Mouse (Mus musculus) embryonic facial prominence, embryonic 13.5 days (tissue): ENCODE measurements at regions not wholly inside any gene's neighbourhood (a gene's known extent, or its start where the extent isn't known, plus 50 kb on each side); places are given as distances from the start of the nearest gene placed in this dataset.

Source experiments
- ATAC-seq: fragments of 200-750 bp; cut with Nextera tagmentation; 2 replicates; pipeline ENCODE4 v1.8.0; 2017; ENCODE audit warnings: low read depth; ENCODE audit not compliant: insufficient number of reproducible peaks, insufficient read depth, low FRiP score, low TSS enrichment
- H3K27ac ChIP-seq: fragments of 300-500 bp; sonication (generic); 2 replicates; pipeline ENCODE4 v1.5.1; 2015; ENCODE audit warnings: moderate library complexity, mild to moderate bottlenecking, inconsistent platforms
- H3K27me3 ChIP-seq: fragments of 300-500 bp; sonication (generic); 2 replicates; pipeline ENCODE4 v1.6.1; 2015; ENCODE audit warnings: mild to moderate bottlenecking, inconsistent platforms
- H3K36me3 ChIP-seq: fragments of 300-500 bp; sonication (generic); 2 replicates; pipeline ENCODE4 v1.6.1; 2015; ENCODE audit warnings: mild to moderate bottlenecking, inconsistent platforms
- H3K4me1 ChIP-seq: fragments of 300-500 bp; sonication (generic); 2 replicates; pipeline ENCODE4 v1.6.1; 2015; ENCODE audit warnings: inconsistent platforms
- H3K4me2 ChIP-seq: fragments of 300-500 bp; sonication (generic); 2 replicates; pipeline ENCODE4 v1.6.1; 2015; ENCODE audit warnings: moderate library complexity, mild to moderate bottlenecking, inconsistent platforms
- H3K4me3 ChIP-seq: fragments of 300-500 bp; sonication (generic); 2 replicates; pipeline ENCODE4 v1.5.1; 2015; ENCODE audit warnings: mild to moderate bottlenecking, inconsistent platforms
- H3K9ac ChIP-seq: fragments of 300-500 bp; sonication (generic); 2 replicates; pipeline ENCODE4 v1.6.1; 2015; ENCODE audit warnings: mild to moderate bottlenecking, inconsistent platforms
- H3K9me3 ChIP-seq: fragments of 300-500 bp; sonication (generic); 2 replicates; pipeline ENCODE4 v1.6.1; 2016; ENCODE audit warnings: inconsistent platforms
- whole genome bisulfite sequencing: fragments of 180-500 bp; shearing (Covaris S2); methylation state at CpG from one replicate; pipeline ENCODE4 v1.1.7; 2015; ENCODE audit warnings: mixed read lengths; 5-methylcytosine and 5-hydroxymethylcytosine counted together

DNA sequence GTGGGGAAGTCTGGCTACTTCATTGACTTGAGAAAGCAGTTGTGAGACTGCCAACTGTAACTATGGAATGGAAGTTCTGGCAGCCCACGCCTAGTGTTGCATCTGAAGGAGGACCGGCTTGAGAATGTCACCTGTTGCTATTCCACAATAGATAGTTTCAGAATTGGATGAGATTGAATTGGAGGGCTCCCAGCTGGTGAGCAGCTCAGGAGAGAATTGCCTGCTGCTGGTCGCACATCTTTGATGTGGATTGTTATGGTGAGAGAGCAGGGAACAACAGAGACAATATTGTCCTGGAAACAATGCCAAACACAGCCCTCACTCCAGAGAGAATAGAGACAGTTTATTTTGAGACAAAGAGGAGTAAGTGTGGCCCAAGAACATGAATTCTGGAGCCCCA lies 585.9 kb downstream of the Plekhb2 start:
- no peaks in the 10 kb centered on the region for H3K4me1 ChIP-seq
- no peak overlapping the region for H3K4me2 ChIP-seq
- 0 out of 2 replicates have a peak, but pooled peaks cover 6% of the 10 kb centered on the region for H3K9me3 ChIP-seq
- no peak for ATAC-seq
- WGBS = 85% methylated on average over 3 of the region's 3 CpGs
- H3K27ac ChIP-seq = no peak overlapping the region
- H3K4me3 ChIP-seq = no peak overlapping the region
- no peaks in the 10 kb centered on the region for H3K36me3 ChIP-seq
- H3K9ac ChIP-seq = no peak overlapping the region
- no peaks in the 10 kb centered on the region for H3K27me3 ChIP-seq

DNA sequence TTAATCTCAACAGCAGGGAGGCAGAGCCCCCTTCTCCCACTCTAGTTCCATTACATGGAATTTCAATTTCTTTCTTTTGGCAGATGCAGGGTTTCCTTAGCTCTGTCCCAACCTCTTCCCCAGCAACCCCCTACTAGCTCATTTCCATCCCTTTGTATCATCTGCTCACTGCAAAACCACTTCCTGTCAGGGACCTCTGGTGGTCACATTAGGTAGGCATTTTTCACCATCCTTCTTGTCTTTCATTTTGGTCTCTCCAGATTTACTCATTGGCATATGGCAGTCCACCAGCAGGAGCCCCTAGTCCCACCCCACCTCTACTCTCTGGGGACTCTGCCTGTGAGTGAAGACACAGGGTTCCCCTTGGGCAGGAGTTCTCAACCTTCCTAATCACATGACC lies 597.6 kb downstream of the Plekhb2 start:
- Histone ChIP-seq H3K9ac (no peak overlapping the region), H3K9me3 (no peaks in the 10 kb centered on the region), H3K4me3 (no peak overlapping the region), H3K27me3 (no peaks in the 10 kb centered on the region), H3K27ac (no peak overlapping the region), H3K4me1 (no peaks in the 10 kb centered on the region), H3K4me2 (no peak overlapping the region), H3K36me3 (no peaks in the 10 kb centered on the region)
- ATAC-seq = no peak

GRCm38 (mm10) chr1:35452441-35453107 lies 602.8 kb downstream of the Plekhb2 start:
- H3K27ac ChIP-seq = no peak overlapping the region
- no peak for ATAC-seq
- no peak overlapping the region for H3K9ac ChIP-seq
- H3K36me3 ChIP-seq = no peaks in the 10 kb centered on the region
- WGBS = 82% methylated on average over 19 of the region's 19 CpGs
- H3K4me3 ChIP-seq = no peak overlapping the region
- no peaks in the 10 kb centered on the region for H3K27me3 ChIP-seq
- H3K4me1 ChIP-seq = no peaks in the 10 kb centered on the region
- no peaks in the 10 kb centered on the region for H3K9me3 ChIP-seq
- no peak overlapping the region for H3K4me2 ChIP-seq

- no peak for ATAC-seq
- 85% methylated on average over 9 of the region's 9 CpGs for WGBS
- Histone ChIP-seq H3K4me3 (no peak overlapping the region), H3K27ac (no peak overlapping the region), H3K9me3 (no peaks in the 10 kb centered on the region), H3K4me1 (no peaks in the 10 kb centered on the region), H3K4me2 (no peak overlapping the region), H3K27me3 (no peaks in the 10 kb centered on the region), H3K9ac (no peak overlapping the region), H3K36me3 (no peaks in the 10 kb centered on the region)
Observed at GRCm38 (mm10) chr1:35457591-35457990, 607.8 kb downstream of the Plekhb2 start.

- ATAC-seq = no peak
Observed at GRCm38 (mm10) chr1:35465081-35465480, 603.1 kb upstream of the Hs6st1 start.

DNA sequence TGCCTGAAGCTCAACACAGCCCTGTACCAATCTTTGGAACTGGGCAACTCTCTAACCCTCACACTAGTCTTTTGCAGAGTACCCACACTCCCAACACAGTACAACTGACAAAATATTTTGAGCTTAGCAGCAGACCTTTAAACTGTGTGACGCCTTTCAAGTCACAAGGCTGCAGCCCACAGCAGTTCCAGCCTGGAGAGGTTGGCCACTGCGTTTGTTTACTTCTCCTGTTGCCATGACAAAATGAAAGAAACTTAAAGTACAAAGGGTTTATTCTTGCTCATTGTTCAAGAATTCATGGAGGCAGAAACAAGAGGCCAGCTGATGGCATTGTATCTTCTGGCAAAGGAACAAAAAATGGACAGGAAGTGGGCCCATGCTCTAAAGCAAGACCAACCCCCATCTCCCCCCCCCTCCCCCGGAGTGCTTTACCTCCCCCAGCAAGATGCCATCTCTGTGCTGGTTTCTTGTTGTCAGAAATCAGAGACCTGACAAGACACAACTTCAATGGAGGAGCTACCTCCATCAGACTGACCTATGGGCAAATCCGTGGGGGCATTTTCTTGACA lies 598.9 kb upstream of the Hs6st1 start:
- H3K27ac ChIP-seq = no peak overlapping the region
- H3K27me3 ChIP-seq = no peaks in the 10 kb centered on the region
- H3K9me3 ChIP-seq = peaks cover 14% of the 10 kb centered on the region; the same call in 1 of the 2 replicates
- no peak overlapping the region for H3K4me2 ChIP-seq
- no peak for ATAC-seq
- 70% methylated on average over 4 of the region's 4 CpGs for WGBS
- no peak overlapping the region for H3K4me3 ChIP-seq
- no peak overlapping the region for H3K9ac ChIP-seq
- no peaks in the 10 kb centered on the region for H3K36me3 ChIP-seq
- H3K4me1 ChIP-seq = no peaks in the 10 kb centered on the region

More at GRCm38 (mm10) chr1:35465081-35465480, 603.1 kb upstream of the Hs6st1 start:
- Histone ChIP-seq H3K9me3 (no peaks in the 10 kb centered on the region), H3K4me2 (no peak overlapping the region), H3K27ac (no peak overlapping the region), H3K4me3 (no peak overlapping the region), H3K36me3 (no peaks in the 10 kb centered on the region), H3K9ac (no peak overlapping the region), H3K4me1 (no peaks in the 10 kb centered on the region), H3K27me3 (no peaks in the 10 kb centered on the region)
- 47% methylated on average over 3 of the region's 3 CpGs for WGBS

GRCm38 (mm10) chr1:35478262-35478661 lies 589.9 kb upstream of the Hs6st1 start:
- no peak overlapping the region for H3K4me2 ChIP-seq
- H3K36me3 ChIP-seq = no peaks in the 10 kb centered on the region
- no peak overlapping the region for H3K9ac ChIP-seq
- H3K9me3 ChIP-seq = peaks cover 10% of the 10 kb centered on the region; the same call in 1 of the 2 replicates
- H3K27ac ChIP-seq = no peak overlapping the region
- H3K4me1 ChIP-seq = no peaks in the 10 kb centered on the region
- H3K4me3 ChIP-seq = no peak overlapping the region
- H3K27me3 ChIP-seq = no peaks in the 10 kb centered on the region
- WGBS = 73% methylated on average over 1 of the region's 1 CpGs
- no peak for ATAC-seq

DNA sequence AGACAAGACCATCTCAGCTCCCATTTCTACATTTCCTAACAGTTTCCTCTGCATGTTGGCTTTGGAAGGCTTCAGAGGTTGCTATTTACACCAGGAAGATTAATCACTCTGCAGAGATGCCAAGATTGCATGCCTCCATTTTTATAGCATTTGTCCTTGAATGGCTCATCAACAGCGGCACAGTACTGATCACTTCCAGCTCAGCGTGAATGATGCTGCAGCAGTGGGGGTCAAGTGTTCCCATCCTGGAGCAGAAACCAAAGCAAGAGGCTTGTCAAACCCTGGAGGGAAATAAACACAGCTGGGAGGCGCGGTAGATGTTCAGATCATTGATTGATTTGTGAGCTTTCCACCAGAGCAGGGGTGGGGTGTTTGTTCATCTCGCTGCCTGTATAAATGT lies 572.2 kb upstream of the Hs6st1 start:
- H3K27me3 ChIP-seq = no peaks in the 10 kb centered on the region
- no peaks in the 10 kb centered on the region for H3K4me1 ChIP-seq
- ATAC-seq = no peak
- H3K4me2 ChIP-seq = no peak overlapping the region
- 79% methylated on average over 5 of the region's 5 CpGs for WGBS
- H3K27ac ChIP-seq = no peak overlapping the region
- H3K9me3 ChIP-seq = no peaks in the 10 kb centered on the region
- H3K9ac ChIP-seq = no peak overlapping the region
- H3K36me3 ChIP-seq = no peaks in the 10 kb centered on the region
- no peak overlapping the region for H3K4me3 ChIP-seq

- 84% methylated on average over 5 of the region's 5 CpGs for WGBS
- no peaks in the 10 kb centered on the region for H3K9me3 ChIP-seq
- no peak overlapping the region for H3K4me2 ChIP-seq
- no peaks in the 10 kb centered on the region for H3K4me1 ChIP-seq
- H3K36me3 ChIP-seq = no peaks in the 10 kb centered on the region
- H3K9ac ChIP-seq = no peak overlapping the region
- no peaks in the 10 kb centered on the region for H3K27me3 ChIP-seq
- H3K27ac ChIP-seq = no peak overlapping the region
- no peak for ATAC-seq
- no peak overlapping the region for H3K4me3 ChIP-seq
Observed at GRCm38 (mm10) chr1:35522951-35523350, 545.2 kb upstream of the Hs6st1 start.

- Histone ChIP-seq H3K4me1 (no peaks in the 10 kb centered on the region), H3K4me2 (no peak overlapping the region), H3K36me3 (no peaks in the 10 kb centered on the region), H3K9ac (no peak overlapping the region), H3K9me3 (no peaks in the 10 kb centered on the region), H3K27ac (no peak overlapping the region), H3K4me3 (no peak overlapping the region), H3K27me3 (no peaks in the 10 kb centered on the region)
- 80% methylated on average over 2 of the region's 2 CpGs for WGBS
- no peak for ATAC-seq
Observed at GRCm38 (mm10) chr1:35523790-35524362, 544.3 kb upstream of the Hs6st1 start.

DNA sequence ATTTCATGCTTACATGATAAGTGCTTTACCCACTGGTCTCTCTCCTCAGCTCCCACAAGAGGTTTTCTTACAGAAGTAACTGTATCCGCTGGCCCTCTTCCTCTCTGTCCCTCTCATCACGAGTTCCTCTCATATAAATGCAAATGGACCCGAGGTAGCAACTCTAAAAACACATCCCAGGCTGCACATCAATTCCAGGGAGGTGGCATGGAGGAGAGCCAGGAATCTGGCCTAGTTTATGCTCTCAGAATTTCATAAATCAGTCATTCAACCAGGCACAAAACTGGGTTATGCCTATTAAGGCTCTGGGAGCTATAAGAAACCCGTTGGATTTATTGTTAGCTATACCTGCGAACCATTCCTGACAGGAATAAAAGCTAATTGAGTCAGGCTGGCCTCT lies 543.4 kb upstream of the Hs6st1 start:
- no peak overlapping the region for H3K4me2 ChIP-seq
- no peaks in the 10 kb centered on the region for H3K4me1 ChIP-seq
- H3K9ac ChIP-seq = no peak overlapping the region
- ATAC-seq = no peak
- H3K36me3 ChIP-seq = no peaks in the 10 kb centered on the region
- H3K27me3 ChIP-seq = no peaks in the 10 kb centered on the region
- no peaks in the 10 kb centered on the region for H3K9me3 ChIP-seq
- H3K4me3 ChIP-seq = no peak overlapping the region
- 54% methylated on average over 5 of the region's 5 CpGs for WGBS
- no peak overlapping the region for H3K27ac ChIP-seq

DNA sequence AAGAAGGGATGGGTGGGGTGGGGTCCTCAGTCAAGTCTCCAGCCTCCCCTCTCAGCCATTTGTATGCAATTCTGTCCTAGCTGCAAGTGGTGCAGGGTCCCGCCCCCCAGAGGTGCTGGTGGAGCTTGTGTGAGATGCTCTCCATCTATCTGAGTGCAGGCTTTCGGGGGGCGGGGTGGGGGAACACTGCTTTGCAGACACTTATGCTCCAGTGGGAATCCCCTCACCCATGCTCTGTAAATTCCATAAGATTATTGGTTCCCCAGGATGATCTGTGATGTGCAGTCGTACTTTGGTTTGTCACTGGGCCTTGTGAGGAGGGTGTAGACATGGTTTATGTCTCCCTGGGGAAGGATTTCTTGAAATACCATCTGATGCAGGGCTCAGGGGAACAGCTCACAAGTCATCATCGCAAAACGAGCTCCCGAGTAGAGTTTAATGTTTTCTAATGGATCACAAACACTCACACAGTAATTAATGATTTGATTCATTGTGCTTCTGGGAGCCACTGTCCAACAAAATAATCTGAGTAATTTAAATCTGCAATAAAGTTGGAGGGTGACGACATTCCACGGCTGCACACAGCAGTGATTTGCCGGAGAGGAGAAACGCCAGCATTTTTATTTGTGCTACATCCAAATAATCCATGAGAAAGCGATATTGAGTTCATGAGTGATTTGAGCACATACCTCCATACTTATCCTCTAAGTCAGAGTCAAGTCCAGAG lies 540.3 kb upstream of the Hs6st1 start:
- Histone ChIP-seq H3K36me3 (no peaks in the 10 kb centered on the region), H3K4me1 (no peaks in the 10 kb centered on the region), H3K9ac (no peak overlapping the region), H3K27me3 (no peaks in the 10 kb centered on the region), H3K27ac (no peak overlapping the region), H3K4me3 (no peak overlapping the region), H3K9me3 (no peaks in the 10 kb centered on the region), H3K4me2 (no peak overlapping the region)
- 80% methylated on average over 12 of the region's 12 CpGs for WGBS
- no peak for ATAC-seq
